Mouse (Mus musculus) lung, postnatal 0 days (tissue): ENCODE data around the gene Aknad1. TPM values are rescaled to one million over a fixed set of nuclear protein-coding genes. Genes with fewer than 3 reads are reported as not detected.

Experiments
- ATAC-seq: fragments of 200-750 bp; cut with Nextera tagmentation; 2 replicates; pipeline ENCODE4 v1.8.0; 2017; ENCODE audit warnings: moderate library complexity
- DNase-seq: peaks from one replicate; pipeline ENCODE4 v3.0.0-alpha.2; 2016; ENCODE audit warnings: low spot score
- H3K27ac ChIP-seq: fragments of 300-500 bp; sonication (generic); 2 replicates; pipeline ENCODE4 v1.5.1; 2014; ENCODE audit warnings: antibody characterized with exemption, mild to moderate bottlenecking, low read length, mixed read lengths
- H3K27me3 ChIP-seq: fragments of 300-500 bp; sonication (generic); replicated peaks from 2 replicates; pipeline ENCODE4 v1.6.1; 2014; ENCODE audit warnings: low read length, mixed read lengths; ENCODE audit not compliant: insufficient read depth
- H3K36me3 ChIP-seq: fragments of 300-500 bp; sonication (generic); 2 replicates; pipeline ENCODE4 v1.6.1; 2014; ENCODE audit warnings: low read length, mixed read lengths; ENCODE audit not compliant: insufficient read depth
- H3K4me1 ChIP-seq: fragments of 300-500 bp; sonication (generic); 2 replicates; pipeline ENCODE4 v1.6.1; 2014; ENCODE audit warnings: antibody characterized with exemption, low read depth, low read length, mixed read lengths; ENCODE audit not compliant: insufficient read depth
- H3K4me2 ChIP-seq: fragments of 300-500 bp; sonication (generic); replicated peaks from 2 replicates; pipeline ENCODE4 v1.6.1; 2014; ENCODE audit warnings: low read depth, mild to moderate bottlenecking, low read length, moderate library complexity, mixed read lengths
- H3K4me3 ChIP-seq: fragments of 300-500 bp; sonication (generic); 2 replicates; pipeline ENCODE4 v1.5.1; 2014; ENCODE audit warnings: low read depth, low read length
- H3K9ac ChIP-seq: fragments of 300-500 bp; sonication (generic); replicated peaks from 2 replicates; pipeline ENCODE4 v1.6.1; 2014; ENCODE audit warnings: low read depth, mild to moderate bottlenecking
- H3K9me3 ChIP-seq: fragments of 300-500 bp; sonication (generic); 2 replicates; pipeline ENCODE4 v1.6.1; 2016; ENCODE audit warnings: low read length, mixed read lengths
- CTCF ChIP-seq: IDR thresholded peaks from 2 replicates; pipeline ENCODE4 v1.5.1; 2016; ENCODE audit warnings: antibody characterized with exemption, mild to moderate bottlenecking
- EP300 ChIP-seq: IDR thresholded peaks from 2 replicates; pipeline ENCODE4 v1.6.1; 2016; ENCODE audit warnings: antibody characterized with exemption, mild to moderate bottlenecking, control low read depth
- WGBS: fragments of 180-500 bp; shearing (Covaris S2); extraction: QIAGEN DNeasy Blood & Tissue Kit; methylation state at CpG from one replicate; pipeline ENCODE4 v1.1.7; 2014; 5-methylcytosine and 5-hydroxymethylcytosine counted together
- polyA plus RNA-seq: library from polyadenylated mRNA; unstranded; fragments of >200 nt; fragmentation: Nextera tagmentation; extraction: Ambion mirVana; gene quantifications from 2 replicates; pipeline ENCODE4 v1.2.1, GENCODE M21; 2015

Aknad1 gene
- polyA plus RNA-seq, 1 experiment from 2014 or later, result 0.21 TPM

DNA sequence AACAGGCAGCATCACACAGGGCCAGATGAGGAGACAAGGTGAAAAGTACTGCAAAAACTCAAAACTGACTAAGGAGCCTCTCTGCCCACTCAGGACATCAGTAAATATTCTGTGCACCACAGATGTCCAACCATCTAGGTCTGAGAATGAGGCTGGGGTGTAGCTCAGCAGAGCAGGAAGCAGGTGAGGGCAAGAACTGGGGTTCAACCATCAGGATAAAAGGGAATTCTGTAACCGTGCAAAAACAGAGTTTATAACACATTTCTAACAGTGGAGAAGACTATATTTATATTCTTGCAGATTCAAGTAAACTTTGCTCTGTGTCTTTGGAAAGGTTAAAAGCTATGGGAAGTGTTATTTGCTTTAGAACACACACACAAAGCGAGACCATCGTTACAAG lies 19.7 kb upstream of the Aknad1 start:
- Histone ChIP-seq H3K9ac (no peak overlapping the region), H3K9me3 (no peaks in the 10 kb centered on the region), H3K36me3 (no peaks in the 10 kb centered on the region), H3K4me1 (0 out of 2 replicates have a peak, but pooled peaks cover 3% of the 10 kb centered on the region), H3K27me3 (no peaks in the 10 kb centered on the region), H3K27ac (no peak overlapping the region), H3K4me2 (no peak overlapping the region), H3K4me3 (no peak overlapping the region)
- ATAC-seq (no peak), DNase-seq (no peak)
- WGBS, result 62% methylated on average over 3 of the region's 3 CpGs
- TF ChIP-seq CTCF (no peak), EP300 (no peak)

DNA sequence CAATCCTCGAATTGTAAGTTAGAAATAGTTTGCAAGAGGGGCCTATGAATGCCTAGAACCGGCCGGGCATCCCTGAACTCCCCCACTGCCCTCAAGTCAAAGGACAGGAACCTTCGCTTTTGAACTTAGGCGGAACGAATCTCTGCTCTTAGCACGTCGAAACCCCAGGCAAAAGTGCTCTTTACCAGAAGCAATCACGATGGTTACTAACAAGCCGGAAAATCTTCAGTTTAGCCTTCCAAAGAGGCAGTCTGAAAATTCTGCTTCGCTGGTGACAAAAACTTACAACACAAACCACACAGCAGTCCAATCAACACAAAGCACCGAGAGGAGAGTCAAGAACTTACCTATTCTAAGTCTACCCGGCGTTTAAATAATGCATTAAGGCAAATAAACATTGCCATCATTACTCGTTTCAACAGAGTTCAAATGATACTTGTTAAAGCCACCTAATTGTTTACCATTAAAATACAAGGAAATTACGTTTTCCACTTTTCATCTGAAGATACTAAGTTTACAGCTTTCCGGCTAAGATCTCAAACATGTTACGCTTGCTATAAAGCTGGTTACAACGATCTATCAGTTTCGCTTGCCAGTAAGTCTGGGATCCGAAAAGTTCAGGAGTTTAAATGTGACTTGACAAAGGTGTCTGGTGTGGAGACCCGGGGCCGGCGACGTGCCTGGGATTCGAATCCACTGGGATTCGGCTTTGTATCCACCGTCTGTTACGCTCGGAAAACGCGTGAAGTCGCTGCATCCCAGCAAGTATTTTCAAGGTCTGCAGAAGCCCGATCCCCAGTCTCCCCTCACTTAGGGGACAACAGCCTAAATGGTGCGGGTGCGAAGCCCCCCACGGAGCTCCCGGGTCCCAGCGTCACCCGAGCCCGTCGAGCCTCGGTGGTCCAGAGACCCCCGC lies 18.1 kb upstream of the Aknad1 start:
- H3K4me1 ChIP-seq, result 0 out of 2 replicates have a peak, but pooled peaks cover 3% of the 10 kb centered on the region
- under 1% methylated on average over 43 of the region's 44 CpGs for WGBS
- peak overlapping the region; percentile 80 for H3K4me2 ChIP-seq
- no peaks in the 10 kb centered on the region for H3K27me3 ChIP-seq
- peak; percentile 37 for ATAC-seq
- H3K36me3 ChIP-seq, result no peaks in the 10 kb centered on the region
- H3K27ac ChIP-seq, result peak overlapping the region; percentile 73
- TF ChIP-seq CTCF, result peak; percentile 57
- TF ChIP-seq EP300, result no peak
- H3K4me3 ChIP-seq, result peak overlapping the region; percentile 74
- H3K9ac ChIP-seq, result peak overlapping the region; percentile 50
- peak; percentile 69 for DNase-seq
- no peaks in the 10 kb centered on the region for H3K9me3 ChIP-seq

DNA sequence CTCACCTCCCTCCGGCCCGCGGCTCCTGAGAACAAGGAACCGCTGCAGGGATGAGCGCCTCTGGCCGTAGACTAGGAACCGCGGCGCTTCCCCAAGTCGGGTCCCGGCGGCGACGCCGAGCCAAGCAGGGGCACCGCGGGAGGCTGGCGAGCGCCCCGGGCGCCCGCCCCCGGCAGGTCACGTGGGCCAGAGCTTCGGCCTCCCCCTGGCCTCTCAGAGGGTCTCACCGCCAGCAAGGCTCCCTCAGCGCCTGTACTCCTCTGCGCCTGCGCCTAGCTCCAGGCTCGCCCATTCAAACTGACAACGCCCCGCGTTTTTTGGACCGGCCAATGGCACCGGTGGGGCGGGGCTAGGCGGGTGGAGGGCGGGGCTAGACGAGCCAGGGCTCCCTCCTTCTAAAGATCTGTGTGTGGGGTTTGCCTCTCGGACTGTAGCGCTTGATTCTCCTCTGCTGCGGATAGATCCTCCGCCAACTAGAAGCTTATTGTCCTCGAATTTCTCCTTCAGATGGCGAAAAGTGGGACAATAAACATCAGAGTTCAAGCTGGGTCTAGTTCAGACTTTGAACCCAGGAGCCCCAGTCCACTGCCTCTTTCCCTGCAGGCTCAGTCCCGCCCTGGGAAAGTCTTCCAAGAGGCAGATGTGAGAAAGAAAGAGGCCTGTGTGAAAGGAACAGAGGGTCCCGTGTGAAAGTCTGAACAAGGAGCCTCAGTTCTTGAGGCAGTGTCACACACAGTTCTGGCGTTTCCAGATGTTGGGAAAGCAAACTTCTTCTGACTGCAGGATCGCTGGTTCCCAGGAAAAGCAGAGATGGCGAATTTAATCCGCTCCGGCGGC lies 17.2 kb upstream of the Aknad1 start, which contains the start of gene Gpsm2:
Gene Gpsm2 (minus strand): TSS at position 274 of the 837 bp plus-strand sequence.
- Histone ChIP-seq H3K4me3 (peak within 1 kb of the TSS; percentile 74), H3K4me1 (0 out of 2 replicates have a peak, but pooled peaks cover 3% of the 10 kb centered on the region), H3K27me3 (no peaks in the 10 kb centered on the region), H3K27ac (peak within 1 kb of the TSS; percentile 73), H3K36me3 (no peaks in the 10 kb centered on the region), H3K9me3 (no peaks in the 10 kb centered on the region), H3K9ac (peak within 1 kb of the TSS; percentile 50), H3K4me2 (peak within 1 kb of the TSS; percentile 80)
- no peak for TF ChIP-seq CTCF
- no peak for TF ChIP-seq EP300
- DNase-seq (peak; percentile 98), ATAC-seq (peak; percentile 98)
- 7% methylated on average over 49 of the region's 53 CpGs for WGBS

- Histone ChIP-seq H3K27me3 (no peaks in the 10 kb centered on the region), H3K4me1 (no peaks in the 10 kb centered on the region), H3K9ac (no peak overlapping the region), H3K27ac (no peak overlapping the region), H3K9me3 (no peaks in the 10 kb centered on the region), H3K4me2 (no peak overlapping the region), H3K36me3 (no peaks in the 10 kb centered on the region), H3K4me3 (no peak overlapping the region)
- 79% methylated on average over 7 of the region's 7 CpGs for WGBS
- ATAC-seq (no peak), DNase-seq (no peak)
- TF ChIP-seq CTCF (no peak), EP300 (no peak)
Observed at GRCm38 (mm10) chr3:108726413-108726812, 13.0 kb upstream of the Aknad1 start.

GRCm38 (mm10) chr3:108727344-108727743 lies 12.1 kb upstream of the Aknad1 start:
- Histone ChIP-seq H3K4me3 (no peak overlapping the region), H3K9ac (no peak overlapping the region), H3K27ac (no peak overlapping the region), H3K36me3 (no peaks in the 10 kb centered on the region), H3K27me3 (no peaks in the 10 kb centered on the region), H3K4me2 (no peak overlapping the region), H3K4me1 (no peaks in the 10 kb centered on the region), H3K9me3 (no peaks in the 10 kb centered on the region)
- no peak for DNase-seq
- TF ChIP-seq CTCF (no peak), EP300 (no peak)
- no peak for ATAC-seq

- WGBS, result 81% methylated on average over 3 of the region's 3 CpGs
- Histone ChIP-seq H3K4me3 (no peak overlapping the region), H3K27me3 (no peaks in the 10 kb centered on the region), H3K9ac (no peak overlapping the region), H3K36me3 (no peaks in the 10 kb centered on the region), H3K27ac (no peak overlapping the region), H3K4me1 (no peaks in the 10 kb centered on the region), H3K4me2 (no peak overlapping the region), H3K9me3 (no peaks in the 10 kb centered on the region)
- DNase-seq (no peak), ATAC-seq (no peak)
- TF ChIP-seq EP300 (no peak), CTCF (no peak)
Observed at GRCm38 (mm10) chr3:108727776-108728175, 11.7 kb upstream of the Aknad1 start.
